In genomic region chr10:80417371-80417770, GRCm38 (mm10) we compare ENCODE assay signal across 23 mouse cellular contexts. TPM values are rescaled to one million over a fixed set of nuclear protein-coding genes. Genes with fewer than 3 reads are reported as not detected.
DNase-seq lines count a peak whose midpoint lies in the region; ATAC-seq lines count a peak whose summit lies in the region.
"Had no signal": no experiment of that assay in that cellular context is flagged by ENCODE, and none has a peak within 500 bp of the region (broad histone marks: within the 10 kb centered on the region; RNA-seq: fewer than 3 reads in every experiment).

No protein-coding gene starts in this region.

- H3K4me2 ChIP-seq in hindbrain, embryonic 13.5 days = no peak overlapping the region
- no peak overlapping the region for H3K4me2 ChIP-seq in neural tube, embryonic 12.5 days (replicated peaks)
- H3K4me2 ChIP-seq in neural tube, embryonic 15.5 days = no peak overlapping the region
- H3K4me2 ChIP-seq in hindbrain, embryonic 16.5 days (ENCODE audit: low read length) = no peak overlapping the region
- H3K4me2 ChIP-seq: embryonic facial prominence, embryonic 15.5 days; limb, embryonic 15.5 days; lung, embryonic 14.5 days; midbrain, embryonic 11.5 days had no signal

- 83% methylated on average over 10 of the region's 10 CpGs for WGBS in hindbrain, embryonic 13.5 days
- 93% methylated on average over 10 of the region's 10 CpGs for WGBS in hindbrain, embryonic 10.5 days
- 91% methylated on average over 10 of the region's 10 CpGs for WGBS in neural tube, embryonic 12.5 days
- WGBS in neural tube, embryonic 15.5 days = 83% methylated on average over 10 of the region's 10 CpGs
- 81% methylated on average over 10 of the region's 10 CpGs for WGBS in hindbrain, embryonic 16.5 days

- no peaks in the 10 kb centered on the region for H3K27me3 ChIP-seq in hindbrain, embryonic 13.5 days
- H3K27me3 ChIP-seq in hindbrain, embryonic 10.5 days (ENCODE audit: insufficient read depth, poor library complexity, severe bottlenecking) = no peaks in the 10 kb centered on the region
- no peaks in the 10 kb centered on the region for H3K27me3 ChIP-seq in neural tube, embryonic 12.5 days (replicated peaks)
- no peaks in the 10 kb centered on the region for H3K27me3 ChIP-seq in neural tube, embryonic 15.5 days (replicated peaks)
- H3K27me3 ChIP-seq in hindbrain, embryonic 16.5 days (replicated peaks; ENCODE audit: control insufficient read depth, insufficient read depth, low read length) = no peaks in the 10 kb centered on the region
- H3K27me3 ChIP-seq: embryonic facial prominence, embryonic 15.5 days; limb, embryonic 15.5 days; liver, embryonic 15.5 days had no signal

- peak overlapping the region; percentile 43; the same call in 1 of the 2 replicates for H3K9ac ChIP-seq in hindbrain, embryonic 13.5 days
- no peak overlapping the region for H3K9ac ChIP-seq in neural tube, embryonic 12.5 days
- H3K9ac ChIP-seq in neural tube, embryonic 15.5 days (replicated peaks) = no peak overlapping the region
- H3K9ac ChIP-seq in hindbrain, embryonic 16.5 days (ENCODE audit: low read depth, low read length) = no peak overlapping the region
- H3K9ac ChIP-seq: embryonic facial prominence, embryonic 15.5 days; limb, embryonic 15.5 days; liver, embryonic 15.5 days; lung, embryonic 14.5 days had no signal

- peak; percentile 53 to 58 for DNase-seq in cerebellum, postnatal 14 days
- no peak for DNase-seq in cerebellum, postnatal 36 days
- no peak for DNase-seq in hindbrain, embryonic 10.5 days (ENCODE audit: low spot score)
- DNase-seq: adrenal gland, postnatal 14 days; cerebellum, adult 11-12 months; gastrocnemius, postnatal 14 days; heart, postnatal 14 days; kidney, adult 11 months; kidney, postnatal 14 days; layer of hippocampus, adult 9-11 months; lung, embryonic 14.5 days; lung, postnatal 14 days had no signal

- peaks cover 57% of the 10 kb centered on the region for H3K4me1 ChIP-seq in hindbrain, embryonic 13.5 days (replicated peaks)
- H3K4me1 ChIP-seq in hindbrain, embryonic 10.5 days (replicated peaks) = 0 out of 2 replicates have a peak, but pooled peaks cover 4% of the 10 kb centered on the region
- peaks cover 22% of the 10 kb centered on the region for H3K4me1 ChIP-seq in neural tube, embryonic 12.5 days
- H3K4me1 ChIP-seq in neural tube, embryonic 15.5 days = peaks cover 20% of the 10 kb centered on the region
- peaks cover 8% of the 10 kb centered on the region for H3K4me1 ChIP-seq in hindbrain, embryonic 16.5 days (ENCODE audit: control insufficient read depth, insufficient read depth, low read depth, low read length)
- H3K4me1 ChIP-seq: limb, embryonic 10.5 days had no signal

- no peaks in the 10 kb centered on the region for H3K9me3 ChIP-seq in hindbrain, embryonic 13.5 days
- no peaks in the 10 kb centered on the region for H3K9me3 ChIP-seq in hindbrain, embryonic 10.5 days
- no peaks in the 10 kb centered on the region for H3K9me3 ChIP-seq in neural tube, embryonic 12.5 days
- no peaks in the 10 kb centered on the region for H3K9me3 ChIP-seq in neural tube, embryonic 15.5 days (replicated peaks)
- no peaks in the 10 kb centered on the region for H3K9me3 ChIP-seq in hindbrain, embryonic 16.5 days (ENCODE audit: control insufficient read depth, low read length)
- H3K9me3 ChIP-seq: embryonic facial prominence, embryonic 15.5 days; limb, embryonic 10.5 days; limb, embryonic 15.5 days; liver, embryonic 15.5 days had no signal

- peak overlapping the region; percentile 76 for H3K27ac ChIP-seq in hindbrain, embryonic 13.5 days
- H3K27ac ChIP-seq in hindbrain, embryonic 10.5 days = no peak overlapping the region
- H3K27ac ChIP-seq in neural tube, embryonic 12.5 days = 0 out of 2 replicates have a peak overlapping the region, but pooled peaks have one; percentile 12
- no peak overlapping the region for H3K27ac ChIP-seq in neural tube, embryonic 15.5 days (replicated peaks)
- peak overlapping the region; percentile 25; the same call in 1 of the 2 replicates for H3K27ac ChIP-seq in hindbrain, embryonic 16.5 days (ENCODE audit: low read depth, low read length)
- H3K27ac ChIP-seq: embryonic facial prominence, embryonic 15.5 days; limb, embryonic 10.5 days; limb, embryonic 15.5 days had no signal

- peaks cover 96% of the 10 kb centered on the region for H3K36me3 ChIP-seq in hindbrain, embryonic 13.5 days
- H3K36me3 ChIP-seq in hindbrain, embryonic 10.5 days = peaks cover 100% of the 10 kb centered on the region
- peaks cover 99% of the 10 kb centered on the region for H3K36me3 ChIP-seq in neural tube, embryonic 12.5 days
- peaks cover 92% of the 10 kb centered on the region for H3K36me3 ChIP-seq in neural tube, embryonic 15.5 days
- peaks cover 50% of the 10 kb centered on the region for H3K36me3 ChIP-seq in hindbrain, embryonic 16.5 days (ENCODE audit: control insufficient read depth, insufficient read depth, low read length)

- ATAC-seq in hindbrain, embryonic 13.5 days (ENCODE audit: low FRiP score) = no peak
- no peak for ATAC-seq in neural tube, embryonic 12.5 days (ENCODE audit: low FRiP score, low read depth)
- ATAC-seq in neural tube, embryonic 15.5 days (ENCODE audit: low FRiP score) = no peak
- ATAC-seq in hindbrain, embryonic 16.5 days = no peak
- no peak for ATAC-seq in megakaryocyte, adult 5-6 weeks (ENCODE audit: poor library complexity, severe bottlenecking)
- ATAC-seq: CD4-positive, CD25-positive, alpha-beta regulatory T cell, adult 4 months had no signal

- H3K4me3 ChIP-seq in hindbrain, embryonic 13.5 days = no peak overlapping the region
- H3K4me3 ChIP-seq in hindbrain, embryonic 10.5 days = no peak overlapping the region
- H3K4me3 ChIP-seq in neural tube, embryonic 12.5 days = no peak overlapping the region
- no peak overlapping the region for H3K4me3 ChIP-seq in neural tube, embryonic 15.5 days (replicated peaks)
- no peak overlapping the region for H3K4me3 ChIP-seq in hindbrain, embryonic 16.5 days (ENCODE audit: low read length)
- H3K4me3 ChIP-seq: embryonic facial prominence, embryonic 15.5 days; limb, embryonic 10.5 days; limb, embryonic 15.5 days; liver, embryonic 15.5 days had no signal

RNA-seq across cellular contexts. Expression of gene Uqcr11, which starts 10.7 kb away (rescaled TPM):
- polyA plus RNA-seq in hindbrain, embryonic 13.5 days (2015; fragmentation: Nextera tagmentation; extraction: Ambion mirVana) = 575 and 577 TPM in 2 replicates
- polyA plus RNA-seq in hindbrain, embryonic 10.5 days (2016; fragmentation: Nextera tagmentation; extraction: Ambion mirVana) = 648 and 654 TPM in 2 replicates
- polyA plus RNA-seq in neural tube, embryonic 12.5 days (2016; fragmentation: Nextera tagmentation; extraction: Ambion mirVana) = 436 and 478 TPM in 2 replicates
- 731 and 790 TPM in 2 replicates for polyA plus RNA-seq in neural tube, embryonic 15.5 days (2015; fragmentation: Nextera tagmentation; extraction: Ambion mirVana)
- polyA plus RNA-seq in hindbrain, embryonic 16.5 days (2015; fragmentation: Nextera tagmentation; extraction: Ambion mirVana) = 704 and 759 TPM in 2 replicates
- 107 and 108 TPM in 2 replicates for total RNA-seq in megakaryocyte, adult 5-6 weeks (2015)
- total RNA-seq in megakaryocyte, adult 5-6 weeks (2017) = 122 and 129 TPM in 2 replicates

RNA-seq across cellular contexts. Expression of gene Tcf3, which starts 16.1 kb away (rescaled TPM):
- polyA plus RNA-seq in hindbrain, embryonic 13.5 days (2015; fragmentation: Nextera tagmentation; extraction: Ambion mirVana) = 60.9 and 62.5 TPM in 2 replicates
- 191 and 198 TPM in 2 replicates for polyA plus RNA-seq in hindbrain, embryonic 10.5 days (2016; fragmentation: Nextera tagmentation; extraction: Ambion mirVana)
- polyA plus RNA-seq in neural tube, embryonic 12.5 days (2016; fragmentation: Nextera tagmentation; extraction: Ambion mirVana) = 156 and 166 TPM in 2 replicates
- 33.4 and 51.7 TPM in 2 replicates for polyA plus RNA-seq in neural tube, embryonic 15.5 days (2015; fragmentation: Nextera tagmentation; extraction: Ambion mirVana)
- polyA plus RNA-seq in hindbrain, embryonic 16.5 days (2015; fragmentation: Nextera tagmentation; extraction: Ambion mirVana) = 32.5 and 45.3 TPM in 2 replicates
- total RNA-seq in megakaryocyte, adult 5-6 weeks (2015) = 17.2 and 20.3 TPM in 2 replicates
- 22.4 and 24.2 TPM in 2 replicates for total RNA-seq in megakaryocyte, adult 5-6 weeks (2017)

RNA-seq across cellular contexts. Expression of gene Mbd3, which starts 18.0 kb away (rescaled TPM):
- 230 TPM in 2 replicates for polyA plus RNA-seq in hindbrain, embryonic 13.5 days (2015; fragmentation: Nextera tagmentation; extraction: Ambion mirVana)
- polyA plus RNA-seq in hindbrain, embryonic 10.5 days (2016; fragmentation: Nextera tagmentation; extraction: Ambion mirVana) = 341 and 365 TPM in 2 replicates
- polyA plus RNA-seq in neural tube, embryonic 12.5 days (2016; fragmentation: Nextera tagmentation; extraction: Ambion mirVana) = 304 and 314 TPM in 2 replicates
- 195 and 209 TPM in 2 replicates for polyA plus RNA-seq in neural tube, embryonic 15.5 days (2015; fragmentation: Nextera tagmentation; extraction: Ambion mirVana)
- 196 and 207 TPM in 2 replicates for polyA plus RNA-seq in hindbrain, embryonic 16.5 days (2015; fragmentation: Nextera tagmentation; extraction: Ambion mirVana)
- 38.8 and 40.6 TPM in 2 replicates for total RNA-seq in megakaryocyte, adult 5-6 weeks (2015)
- total RNA-seq in megakaryocyte, adult 5-6 weeks (2017) = 39.8 and 40.0 TPM in 2 replicates

RNA-seq across cellular contexts. Expression of gene Mex3d, which starts 29.9 kb away (rescaled TPM):
- 14.8 and 16.5 TPM in 2 replicates for polyA plus RNA-seq in hindbrain, embryonic 13.5 days (2015; fragmentation: Nextera tagmentation; extraction: Ambion mirVana)
- polyA plus RNA-seq in hindbrain, embryonic 10.5 days (2016; fragmentation: Nextera tagmentation; extraction: Ambion mirVana) = 7.2 and 8.8 TPM in 2 replicates
- polyA plus RNA-seq in neural tube, embryonic 12.5 days (2016; fragmentation: Nextera tagmentation; extraction: Ambion mirVana) = 23.6 and 26.5 TPM in 2 replicates
- polyA plus RNA-seq in neural tube, embryonic 15.5 days (2015; fragmentation: Nextera tagmentation; extraction: Ambion mirVana) = 9.1 and 14.0 TPM in 2 replicates
- polyA plus RNA-seq in hindbrain, embryonic 16.5 days (2015; fragmentation: Nextera tagmentation; extraction: Ambion mirVana) = 9.1 and 9.2 TPM in 2 replicates
- 2.4 and 2.6 TPM in 2 replicates for total RNA-seq in megakaryocyte, adult 5-6 weeks (2015)
- 2.6 and 5.0 TPM in 2 replicates for total RNA-seq in megakaryocyte, adult 5-6 weeks (2017)

Comparison
In these comparisons a context has a peak if more than half of its experiments do, and no peak if none do; other contexts are left out.
1. DNase-seq: peak in cerebellum, postnatal 14 days (2 of 2); none in cerebellum, postnatal 36 days (0 of 2) and hindbrain, embryonic 10.5 days (single experiment).
2. H3K27ac ChIP-seq: peak in hindbrain, embryonic 13.5 days (single experiment), neural tube, embryonic 12.5 days (single experiment) and hindbrain, embryonic 16.5 days (single experiment); none in hindbrain, embryonic 10.5 days (single experiment) and neural tube, embryonic 15.5 days (single experiment).